Mouse (Mus musculus): ENCODE data around the gene Kntc1. TPM values are rescaled to one million over a fixed set of nuclear protein-coding genes. Genes with fewer than 3 reads are reported as not detected.

The Kntc1 gene
- total RNA-seq, 2 experiments from 2014 or later, result 1.4 to 4.0 TPM

DNA sequence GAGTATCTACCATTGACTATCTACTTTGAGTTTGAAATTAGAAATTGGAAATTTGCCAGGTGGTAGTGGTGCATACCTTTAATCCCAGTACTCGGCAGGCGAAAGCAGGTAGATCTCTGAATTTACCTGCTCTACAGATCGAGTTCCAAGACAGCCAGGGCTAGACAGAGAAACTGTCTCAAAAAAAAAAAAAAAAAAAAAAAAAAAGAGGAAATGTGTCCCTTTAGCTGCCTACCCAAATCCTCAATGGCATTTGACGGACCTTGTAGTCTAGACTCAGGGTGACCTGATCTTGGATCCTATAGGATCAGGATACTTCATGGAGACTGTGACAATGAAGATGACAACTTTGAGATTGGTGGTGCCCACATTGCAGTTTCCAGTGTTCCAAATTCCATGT lies 116.9 kb downstream of the Kntc1 start:
- DNase-seq, result no peak

GRCm38 (mm10) chr5:123869615-123870014 lies 120.1 kb downstream of the Kntc1 start:
- no peak for DNase-seq

Other genes with a start within 250 kb of the Kntc1 start
- under 1 TPM; 0.26 to 0.36 TPM for gene B3gnt4, start 239.3 kb upstream of the Kntc1 start, total RNA-seq (2021)
- gene Diablo, start 225.5 kb upstream of the Kntc1 start, total RNA-seq (2021), result 10 to 100 TPM; 75.7 to 76.8 TPM
- 1 to 10 TPM; 7.7 to 9.4 TPM for gene Gm49027, start 224.2 kb upstream of the Kntc1 start, total RNA-seq (2021)
- gene Vps33a, start 176.7 kb upstream of the Kntc1 start, total RNA-seq (2021), result 10 to 100 TPM; 37.4 to 43.4 TPM
- gene Clip1, start 65.1 kb upstream of the Kntc1 start, total RNA-seq (2021), result 10 to 100 TPM; 70.7 to 75.3 TPM
- gene Zcchc8, start 28.6 kb upstream of the Kntc1 start, total RNA-seq (2021), result 10 to 100 TPM; 37.1 to 44.4 TPM
- gene Rsrc2, start 302 bp upstream of the Kntc1 start, total RNA-seq (2021), result 10 to 100 TPM; 65.6 to 81.8 TPM
- 1 to 10 TPM; 3.5 to 9.6 TPM for gene Hcar2, start 115.8 kb downstream of the Kntc1 start, total RNA-seq (2021)
- gene Hcar1, start 130.3 kb downstream of the Kntc1 start, total RNA-seq (2021), result 10 to 100 TPM in 1 of 2 experiments, 1 to 10 TPM in 1; 8.8 to 18.3 TPM
- gene Denr, start 157.5 kb downstream of the Kntc1 start, total RNA-seq (2021), result 10 to 100 TPM; 66.5 to 73.3 TPM
- 1 to 10 TPM in 1 of 2 experiments, not detected in 1; 1.1 TPM for gene Gm43518, start 177.7 kb downstream of the Kntc1 start, total RNA-seq (2021)
- gene Ccdc62, start 181.0 kb downstream of the Kntc1 start, total RNA-seq (2021), result 1 to 10 TPM; 2.9 to 3.3 TPM
- gene Hip1r, start 223.9 kb downstream of the Kntc1 start, total RNA-seq (2021), result 10 to 100 TPM; 15.1 to 18.4 TPM